Mouse (Mus musculus) urinary bladder, postnatal 10 days (tissue): ENCODE measurements around the gene Crtc2.

Source experiments
- DNase-seq: peaks from one replicate; pipeline ENCODE4 v3.0.0; 2022; ENCODE audit warnings: low spot score

Crtc2 gene

GRCm38 (mm10) chr3:90309589-90309988 lies 55.6 kb downstream of the Crtc2 start:
- DNase-seq = no peak

- no peak for DNase-seq
These were observed 59.4 kb downstream of the Crtc2 start for GRCm38 (mm10) chr3:90313367-90313766.
